Mouse (Mus musculus): ENCODE measurements around the gene Csgalnact2.

GRCm38 (mm10) chr6:118127198-118127597, 11.7 kb downstream of the Csgalnact2 start:
- TF ChIP-seq ZMIZ1 (IDR thresholded peaks at IDR 0.05; ENCODE audit: low read depth, low read length) (no peak), NRF1 (IDR thresholded peaks at IDR 0.05; ENCODE audit: low read depth, low read length) (no peak), ZNF384 (IDR thresholded peaks at IDR 0.05; ENCODE audit: low read depth, low read length) (no peak), CTCF (conservative IDR thresholded peaks at IDR 0.05 in 1 of 2, IDR thresholded peaks at IDR 0.05 in 1 of 2; ENCODE audit: low read depth in 2 of 2, low read length in 2 of 2) (no peak), CHD1 (IDR thresholded peaks at IDR 0.05; ENCODE audit: low read depth, low read length) (no peak), TBP (conservative IDR thresholded peaks at IDR 0.05; ENCODE audit: low read depth, low read length) (no peak), ZKSCAN1 (IDR thresholded peaks at IDR 0.05; ENCODE audit: borderline replicate concordance, low read depth, low read length) (no peak), MAX (IDR thresholded peaks at IDR 0.05; ENCODE audit: low read length) (no peak), HCFC1 (IDR thresholded peaks at IDR 0.05; ENCODE audit: low read depth, low read length) (no peak), MXI1 (IDR thresholded peaks at IDR 0.05; ENCODE audit: low read depth, low read length) (no peak), ELF1 (IDR thresholded peaks at IDR 0.05; ENCODE audit: low read depth, low read length) (no peak), JUND (conservative IDR thresholded peaks at IDR 0.05; ENCODE audit: low read depth, low read length) (no peak), POLR2A (IDR thresholded peaks at IDR 0.05; ENCODE audit: low read depth, low read length) (no peak)
